Mouse (Mus musculus) limb, embryonic 15.5 days (tissue): ENCODE data around the gene 2700049A03Rik. TPM values are rescaled to one million over a fixed set of nuclear protein-coding genes. Genes with fewer than 3 reads are reported as not detected.

Experiments
- ATAC-seq: fragments of 200-750 bp; cut with Nextera tagmentation; 2 replicates; pipeline ENCODE4 v1.8.0; 2017; ENCODE audit warnings: low read depth, moderate TSS enrichment; ENCODE audit not compliant: insufficient number of reproducible peaks, low FRiP score, low TSS enrichment
- H3K27ac ChIP-seq: fragments of 300-500 bp; sonication (generic); 2 replicates; pipeline ENCODE4 v1.5.1; 2015; ENCODE audit warnings: moderate library complexity, mild to moderate bottlenecking, inconsistent platforms
- H3K27me3 ChIP-seq: fragments of 300-500 bp; sonication (generic); 2 replicates; pipeline ENCODE4 v1.6.1; 2015; ENCODE audit warnings: inconsistent platforms
- H3K36me3 ChIP-seq: fragments of 300-500 bp; sonication (generic); 2 replicates; pipeline ENCODE4 v1.6.1; 2015; ENCODE audit warnings: inconsistent platforms
- H3K4me1 ChIP-seq: fragments of 300-500 bp; sonication (generic); 2 replicates; pipeline ENCODE4 v1.6.1; 2015; ENCODE audit warnings: inconsistent platforms
- H3K4me2 ChIP-seq: fragments of 300-500 bp; sonication (generic); 2 replicates; pipeline ENCODE4 v1.6.1; 2015; ENCODE audit warnings: mild to moderate bottlenecking, inconsistent platforms
- H3K4me3 ChIP-seq: fragments of 300-500 bp; sonication (generic); 2 replicates; pipeline ENCODE4 v1.5.1; 2015; ENCODE audit warnings: mild to moderate bottlenecking, inconsistent platforms
- H3K9ac ChIP-seq: fragments of 300-500 bp; sonication (generic); 2 replicates; pipeline ENCODE4 v1.6.1; 2015; ENCODE audit warnings: inconsistent platforms
- H3K9me3 ChIP-seq: fragments of 300-500 bp; sonication (generic); 2 replicates; pipeline ENCODE4 v1.6.1; 2016; ENCODE audit warnings: inconsistent platforms
- WGBS: fragments of 180-500 bp; shearing (Covaris S2); methylation state at CpG from one replicate; pipeline ENCODE4 v1.1.7; 2015; 5-methylcytosine and 5-hydroxymethylcytosine counted together
- polyA plus RNA-seq: library from polyadenylated mRNA; unstranded; fragments of >200 nt; fragmentation: Nextera tagmentation; extraction: Ambion mirVana; gene quantifications from 2 replicates; pipeline ENCODE4 v1.2.1, GENCODE M21; 2015

2700049A03Rik gene
- polyA plus RNA-seq, 1 experiment from 2014 or later: 11.5 TPM

GRCm38 (mm10) chr12:71242791-71243190, 106.1 kb downstream of the 2700049A03Rik start:
- no peak for ATAC-seq
- Histone ChIP-seq H3K36me3 (peaks cover 36% of the 10 kb centered on the region), H3K27ac (no peak overlapping the region), H3K9me3 (peaks cover 9% of the 10 kb centered on the region; the same call in 1 of the 2 replicates), H3K27me3 (no peaks in the 10 kb centered on the region), H3K4me1 (peaks cover 15% of the 10 kb centered on the region), H3K9ac (no peak overlapping the region), H3K4me2 (no peak overlapping the region), H3K4me3 (no peak overlapping the region)
- 96% methylated on average over 9 of the region's 9 CpGs for WGBS

DNA sequence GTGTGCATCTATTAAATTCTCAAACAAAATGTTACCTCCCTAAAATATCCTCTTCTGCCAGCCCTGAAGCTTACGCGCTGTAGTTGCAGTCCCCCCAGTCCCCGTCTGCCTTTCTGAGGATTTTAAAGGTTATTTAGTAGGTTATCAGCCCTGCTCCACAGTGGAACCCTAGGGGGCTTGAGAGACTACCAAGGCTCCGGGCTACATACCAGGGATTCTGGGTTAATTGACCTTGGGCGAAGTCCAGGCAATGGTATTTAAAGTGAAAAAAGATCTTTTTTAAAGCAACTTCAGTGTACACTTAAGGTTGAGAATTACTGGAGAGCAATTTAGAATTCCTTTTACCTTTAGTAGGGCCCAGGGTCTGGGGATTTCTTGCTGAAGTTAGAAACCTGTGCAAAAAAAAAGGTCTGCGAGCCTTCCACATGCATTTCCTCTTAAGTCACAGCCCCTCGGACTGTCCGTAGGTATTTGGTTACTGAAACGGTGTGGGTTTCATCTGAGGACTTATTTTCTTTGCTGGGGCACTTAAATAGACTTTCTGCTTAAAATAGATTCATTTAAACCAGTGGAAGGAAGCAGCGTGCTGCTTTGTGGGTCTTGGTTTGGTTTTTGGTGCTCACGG, 108.2 kb downstream of the 2700049A03Rik start:
- Histone ChIP-seq H3K4me1 (peaks cover 21% of the 10 kb centered on the region), H3K9ac (no peak overlapping the region), H3K4me2 (peak overlapping the region; percentile 21; the same call in 1 of the 2 replicates), H3K36me3 (peaks cover 33% of the 10 kb centered on the region), H3K27me3 (no peaks in the 10 kb centered on the region), H3K27ac (peak overlapping the region; percentile 76), H3K4me3 (no peak overlapping the region), H3K9me3 (peaks cover 9% of the 10 kb centered on the region; the same call in 1 of the 2 replicates)
- WGBS: 37% methylated on average over 11 of the region's 11 CpGs
- ATAC-seq: no peak

- ATAC-seq: no peak
- peaks cover 20% of the 10 kb centered on the region for H3K36me3 ChIP-seq
- peaks cover 21% of the 10 kb centered on the region for H3K4me1 ChIP-seq
- WGBS: 80% methylated on average over 8 of the region's 8 CpGs
- no peaks in the 10 kb centered on the region for H3K27me3 ChIP-seq
- H3K27ac ChIP-seq: no peak overlapping the region
- H3K9me3 ChIP-seq: peaks cover 7% of the 10 kb centered on the region; the same call in 1 of the 2 replicates
- H3K4me2 ChIP-seq: no peak overlapping the region
- no peak overlapping the region for H3K4me3 ChIP-seq
- H3K9ac ChIP-seq: no peak overlapping the region
Measured at GRCm38 (mm10) chr12:71247191-71247590, 110.5 kb downstream of the 2700049A03Rik start.

DNA sequence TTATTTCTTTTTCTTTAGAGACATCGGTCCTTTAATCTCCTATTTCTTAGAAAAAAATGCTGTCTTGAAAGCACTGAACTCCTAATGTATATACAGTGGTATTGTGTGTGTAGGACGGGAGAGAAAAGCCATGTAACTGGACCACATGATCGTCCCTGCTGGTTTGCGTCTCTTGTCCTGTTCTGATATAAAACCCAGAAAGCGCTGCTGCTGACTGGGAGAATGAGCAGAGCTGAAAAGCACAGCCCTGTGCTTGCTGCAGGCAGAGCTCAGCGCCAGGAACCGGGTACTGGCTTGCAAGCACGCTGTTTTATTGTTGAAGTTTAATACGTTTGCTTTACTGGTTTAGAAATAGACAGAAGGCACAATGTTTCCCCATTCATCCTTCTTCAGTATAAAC, 112.7 kb downstream of the 2700049A03Rik start:
- peak overlapping the region; percentile 27; the same call in 1 of the 2 replicates for H3K27ac ChIP-seq
- no peak overlapping the region for H3K9ac ChIP-seq
- no peak overlapping the region for H3K4me2 ChIP-seq
- H3K9me3 ChIP-seq: no peaks in the 10 kb centered on the region
- 34% methylated on average over 9 of the region's 9 CpGs for WGBS
- ATAC-seq: no peak
- H3K4me1 ChIP-seq: peaks cover 25% of the 10 kb centered on the region
- H3K27me3 ChIP-seq: no peaks in the 10 kb centered on the region
- H3K36me3 ChIP-seq: no peaks in the 10 kb centered on the region
- H3K4me3 ChIP-seq: no peak overlapping the region

DNA sequence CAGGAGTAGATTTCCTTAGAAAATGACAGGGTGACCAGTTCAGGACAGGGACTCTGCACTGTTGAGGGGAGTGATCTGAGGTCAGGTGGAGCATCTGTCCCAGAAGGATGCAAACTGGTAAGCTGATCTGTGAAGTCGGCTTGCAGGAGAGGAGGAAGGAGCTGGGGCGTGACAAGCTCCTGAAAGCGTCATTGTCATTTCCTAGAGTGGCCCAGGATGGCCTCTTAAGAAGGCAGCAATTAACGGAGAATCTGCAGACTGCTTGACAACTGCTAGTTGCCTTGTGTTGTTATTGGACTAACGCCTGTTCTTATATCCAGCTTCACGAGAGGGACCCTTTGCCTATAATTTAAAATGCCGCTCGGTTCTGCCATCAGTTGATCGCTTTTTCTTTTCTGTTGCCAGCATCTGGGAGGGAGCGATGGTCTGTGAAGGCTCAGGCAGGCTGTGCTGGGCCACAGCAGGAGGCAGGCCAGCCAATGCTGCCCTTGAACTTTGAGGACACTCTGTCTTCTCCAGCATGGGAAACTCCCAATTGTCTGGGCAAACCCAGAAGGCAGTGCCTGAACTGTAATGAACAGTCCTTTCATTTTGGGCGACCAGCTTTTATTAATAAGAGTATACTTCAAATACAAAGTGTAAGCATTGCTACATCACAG, 116.0 kb downstream of the 2700049A03Rik start:
- Histone ChIP-seq H3K4me2 (no peak overlapping the region), H3K4me1 (peaks cover 13% of the 10 kb centered on the region), H3K4me3 (no peak overlapping the region), H3K9ac (no peak overlapping the region), H3K27ac (no peak overlapping the region), H3K36me3 (no peaks in the 10 kb centered on the region), H3K27me3 (no peaks in the 10 kb centered on the region), H3K9me3 (no peaks in the 10 kb centered on the region)
- ATAC-seq: no peak
- 52% methylated on average over 11 of the region's 11 CpGs for WGBS

GRCm38 (mm10) chr12:71254779-71255178, 118.1 kb downstream of the 2700049A03Rik start:
- 24% methylated on average over 7 of the region's 7 CpGs for WGBS
- Histone ChIP-seq H3K9me3 (no peaks in the 10 kb centered on the region), H3K4me3 (no peak overlapping the region), H3K4me2 (no peak overlapping the region), H3K9ac (no peak overlapping the region), H3K27me3 (no peaks in the 10 kb centered on the region), H3K4me1 (peaks cover 15% of the 10 kb centered on the region), H3K27ac (no peak overlapping the region), H3K36me3 (no peaks in the 10 kb centered on the region)
- ATAC-seq: peak; percentile 76

DNA sequence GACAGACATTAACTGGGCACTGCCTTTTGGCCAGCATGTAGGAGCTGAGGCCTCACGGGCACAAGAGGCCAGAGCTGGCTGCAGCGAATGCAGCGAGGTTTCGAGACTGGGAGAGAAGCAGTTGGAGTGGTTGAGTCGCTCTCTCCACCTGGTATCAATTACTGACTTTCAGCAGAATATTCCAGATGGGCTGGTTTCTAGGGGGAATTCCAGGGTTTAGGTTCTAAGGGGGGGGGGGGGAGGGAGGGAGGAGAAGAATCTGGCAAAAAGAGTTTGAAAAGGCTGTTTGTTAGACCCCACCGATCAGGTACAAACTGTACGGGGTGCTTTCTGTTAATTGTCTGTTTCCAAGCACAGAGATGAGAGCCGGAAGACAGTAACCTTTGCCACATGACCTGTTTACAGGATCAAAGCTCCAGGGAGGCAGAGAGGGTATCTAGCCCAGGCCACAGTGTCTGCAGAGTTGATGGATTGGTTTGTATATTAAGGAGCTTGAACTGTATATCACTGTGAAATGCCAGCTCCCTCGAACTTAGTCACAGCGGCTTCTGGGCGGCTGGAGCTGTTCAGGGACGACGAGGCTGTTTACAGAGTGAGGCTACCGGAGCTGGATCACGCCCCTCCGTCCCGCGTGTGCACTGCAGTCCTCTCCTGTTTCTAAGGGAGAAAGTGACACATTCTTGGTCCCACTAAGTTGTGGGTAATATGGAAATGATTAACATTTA, 121.7 kb downstream of the 2700049A03Rik start:
- H3K9ac ChIP-seq: no peak overlapping the region
- H3K4me3 ChIP-seq: no peak overlapping the region
- peaks cover 8% of the 10 kb centered on the region for H3K4me1 ChIP-seq
- H3K36me3 ChIP-seq: no peaks in the 10 kb centered on the region
- peak overlapping the region; percentile 32; the same call in 1 of the 2 replicates for H3K4me2 ChIP-seq
- 0 out of 2 replicates have a peak overlapping the region, but pooled peaks have one; percentile 11 for H3K27ac ChIP-seq
- no peaks in the 10 kb centered on the region for H3K9me3 ChIP-seq
- 10% methylated on average over 18 of the region's 18 CpGs for WGBS
- 0 out of 2 replicates have a peak, but pooled peaks have one; percentile 46 for ATAC-seq
- H3K27me3 ChIP-seq: no peaks in the 10 kb centered on the region

- Histone ChIP-seq H3K9me3 (no peaks in the 10 kb centered on the region), H3K4me2 (no peak overlapping the region), H3K27ac (no peak overlapping the region), H3K9ac (no peak overlapping the region), H3K36me3 (no peaks in the 10 kb centered on the region), H3K4me1 (no peaks in the 10 kb centered on the region), H3K4me3 (no peak overlapping the region), H3K27me3 (no peaks in the 10 kb centered on the region)
- ATAC-seq: no peak
- whole genome bisulfite sequencing: 55% methylated on average over 4 of the region's 4 CpGs
Measured at GRCm38 (mm10) chr12:71264211-71264610, 127.6 kb downstream of the 2700049A03Rik start.

- H3K9me3 ChIP-seq: no peaks in the 10 kb centered on the region
- whole genome bisulfite sequencing: 91% methylated on average over 7 of the region's 7 CpGs
- H3K4me3 ChIP-seq: no peak overlapping the region
- no peak overlapping the region for H3K4me2 ChIP-seq
- no peak overlapping the region for H3K27ac ChIP-seq
- ATAC-seq: no peak
- H3K36me3 ChIP-seq: no peaks in the 10 kb centered on the region
- no peaks in the 10 kb centered on the region for H3K27me3 ChIP-seq
- H3K9ac ChIP-seq: no peak overlapping the region
- H3K4me1 ChIP-seq: 0 out of 2 replicates have a peak, but pooled peaks cover 2% of the 10 kb centered on the region
Measured at GRCm38 (mm10) chr12:71269367-71269766, 132.7 kb downstream of the 2700049A03Rik start.

DNA sequence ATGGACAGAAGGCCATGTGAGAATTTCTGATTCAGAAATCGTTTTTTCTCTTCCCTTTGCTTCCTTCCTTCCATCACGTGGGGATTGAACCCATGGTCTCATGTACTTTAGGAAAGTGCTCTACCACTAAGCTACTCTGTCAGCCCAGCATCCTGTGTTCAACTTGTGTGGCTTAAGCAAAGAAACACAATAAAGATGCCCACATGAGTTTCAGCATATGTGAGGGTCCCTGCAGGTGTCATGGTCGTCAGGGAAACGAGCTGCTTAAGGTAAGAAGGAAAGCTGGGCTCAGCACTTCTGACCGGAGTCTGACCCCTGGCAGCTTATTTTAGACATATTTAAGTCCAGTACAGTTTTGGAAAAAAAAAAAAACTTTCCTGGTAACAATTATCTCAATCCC, 134.5 kb downstream of the 2700049A03Rik start:
- Histone ChIP-seq H3K4me1 (0 out of 2 replicates have a peak, but pooled peaks cover 2% of the 10 kb centered on the region), H3K27me3 (no peaks in the 10 kb centered on the region), H3K9ac (no peak overlapping the region), H3K4me3 (no peak overlapping the region), H3K4me2 (no peak overlapping the region), H3K36me3 (no peaks in the 10 kb centered on the region), H3K27ac (no peak overlapping the region), H3K9me3 (no peaks in the 10 kb centered on the region)
- ATAC-seq: no peak
- WGBS: 71% methylated on average over 5 of the region's 5 CpGs

DNA sequence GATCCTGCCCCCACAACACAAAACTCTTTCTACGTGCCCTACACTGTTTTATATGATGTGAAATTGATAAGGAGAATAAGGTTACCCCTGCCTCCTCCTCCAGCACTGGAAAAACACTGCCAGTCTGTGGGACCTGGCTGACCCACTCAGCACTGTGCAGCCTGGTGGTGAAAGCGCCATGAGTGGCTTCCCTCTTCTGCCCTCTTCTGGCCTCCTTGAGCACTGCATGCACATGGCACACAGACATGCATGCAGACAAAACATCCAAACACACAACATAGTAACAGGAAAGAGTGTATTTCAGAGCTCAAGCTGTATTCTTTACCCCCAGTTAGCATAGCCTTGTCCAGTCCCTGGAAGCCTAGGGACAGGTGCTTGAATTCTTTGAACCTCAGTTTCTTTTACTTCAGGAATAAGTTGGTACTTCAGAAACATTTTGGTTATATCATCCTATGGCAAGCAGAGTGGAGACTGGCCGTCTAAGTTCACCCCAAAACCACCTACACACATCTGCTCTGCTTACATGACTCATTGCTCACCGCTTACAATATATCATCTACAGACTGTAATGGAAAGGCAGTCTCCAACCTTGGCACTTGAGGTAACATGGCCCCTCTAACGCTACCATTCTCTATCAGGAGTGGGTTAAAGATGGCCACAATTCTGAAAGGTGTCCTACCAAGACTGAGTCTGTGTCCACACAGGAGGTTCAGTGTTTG, 138.0 kb downstream of the 2700049A03Rik start:
- no peak overlapping the region for H3K4me3 ChIP-seq

More for the DNA sequence above, 138.0 kb downstream of the 2700049A03Rik start:
- 91% methylated on average over 5 of the region's 5 CpGs for WGBS
- Histone ChIP-seq H3K36me3 (no peaks in the 10 kb centered on the region), H3K9ac (no peak overlapping the region), H3K9me3 (no peaks in the 10 kb centered on the region), H3K27ac (no peak overlapping the region), H3K27me3 (no peaks in the 10 kb centered on the region), H3K4me1 (0 out of 2 replicates have a peak, but pooled peaks cover 2% of the 10 kb centered on the region), H3K4me2 (no peak overlapping the region)
- no peak for ATAC-seq
